Mouse (Mus musculus): ENCODE measurements around the gene Gm11077. TPM values are rescaled to one million over a fixed set of nuclear protein-coding genes. Genes with fewer than 3 reads are reported as not detected.

Gene Gm11077
- polyA plus RNA-seq, 1 experiment from 2014 or later = not detected

- H3K4me3 ChIP-seq (ENCODE audit: low read depth, low read length) = no peak overlapping the region
- no peak overlapping the region for H3K27ac ChIP-seq (ENCODE audit: low read depth)
- 29% methylated on average over 9 of the region's 9 CpGs for WGBS (ENCODE audit: insufficient replicate concordance)
Measured at GRCm38 (mm10) chr6:140766365-140766764, 37.3 kb downstream of the Gm11077 start.

GRCm38 (mm10) chr6:140767237-140767636 is 38.2 kb downstream of the Gm11077 start:
- Histone ChIP-seq H3K36me3 (replicated peaks; ENCODE audit: insufficient read depth, low read length) (no peaks in the 10 kb centered on the region), H3K27me3 (ENCODE audit: insufficient read depth, low read length) (no peaks in the 10 kb centered on the region), H3K9me3 (ENCODE audit: low read length) (no peaks in the 10 kb centered on the region), H3K4me2 (ENCODE audit: low read depth, low read length) (no peak overlapping the region), H3K27ac (ENCODE audit: low read depth) (peak overlapping the region; percentile 75; the same call in 1 of the 2 replicates), H3K4me3 (ENCODE audit: low read depth, low read length) (no peak overlapping the region), H3K9ac (replicated peaks) (no peak overlapping the region), H3K4me1 (ENCODE audit: insufficient read depth) (no peaks in the 10 kb centered on the region)
- 50% methylated on average over 6 of the region's 6 CpGs for WGBS (ENCODE audit: insufficient replicate concordance)
- TF ChIP-seq EP300 (IDR thresholded peaks at IDR 0.05; ENCODE audit: low read depth) = no peak
- no peak for TF ChIP-seq CTCF (IDR thresholded peaks at IDR 0.05; ENCODE audit: low read depth)
- DNase-seq (peak; percentile 33), ATAC-seq (peak; percentile 49; the same call in 1 of the 2 replicates)

More at GRCm38 (mm10) chr6:140766365-140766764, 37.3 kb downstream of the Gm11077 start:
- DNase-seq (peak; percentile 20), ATAC-seq (no peak)
- TF ChIP-seq EP300 (IDR thresholded peaks at IDR 0.05; ENCODE audit: low read depth) (no peak), CTCF (IDR thresholded peaks at IDR 0.05; ENCODE audit: low read depth) (peak; percentile 80)
- Histone ChIP-seq H3K36me3 (replicated peaks; ENCODE audit: insufficient read depth, low read length) (no peaks in the 10 kb centered on the region), H3K9me3 (ENCODE audit: low read length) (no peaks in the 10 kb centered on the region), H3K4me1 (ENCODE audit: insufficient read depth) (no peaks in the 10 kb centered on the region), H3K9ac (replicated peaks) (no peak overlapping the region), H3K27me3 (ENCODE audit: insufficient read depth, low read length) (no peaks in the 10 kb centered on the region), H3K4me2 (ENCODE audit: low read depth, low read length) (no peak overlapping the region)

DNA sequence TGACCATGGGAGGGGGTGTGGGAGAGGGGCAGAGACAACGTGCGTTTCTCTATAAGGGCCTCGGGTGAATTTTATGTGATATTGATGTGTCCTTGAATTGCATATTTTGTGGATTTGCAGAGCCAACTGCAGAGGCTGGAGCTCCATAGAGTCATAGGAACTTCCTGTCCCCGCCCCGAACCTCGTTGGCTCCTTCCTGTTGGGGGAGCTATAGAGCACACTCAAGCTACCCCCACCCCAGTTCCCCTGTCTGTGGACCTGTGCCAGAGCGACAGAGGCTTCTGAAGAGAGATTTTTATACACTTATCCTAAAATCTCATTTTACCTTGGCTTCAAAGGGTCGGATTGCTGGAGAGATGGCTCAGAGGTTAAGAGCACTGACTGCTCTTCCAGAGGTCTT is 39.1 kb downstream of the Gm11077 start:
- Histone ChIP-seq H3K4me1 (ENCODE audit: insufficient read depth) (no peaks in the 10 kb centered on the region), H3K4me2 (ENCODE audit: low read depth, low read length) (no peak overlapping the region), H3K36me3 (replicated peaks; ENCODE audit: insufficient read depth, low read length) (no peaks in the 10 kb centered on the region), H3K4me3 (ENCODE audit: low read depth, low read length) (no peak overlapping the region), H3K27me3 (ENCODE audit: insufficient read depth, low read length) (no peaks in the 10 kb centered on the region), H3K9me3 (ENCODE audit: low read length) (no peaks in the 10 kb centered on the region), H3K27ac (ENCODE audit: low read depth) (no peak overlapping the region), H3K9ac (replicated peaks) (no peak overlapping the region)
- DNase-seq (peak; percentile 19), ATAC-seq (no peak)
- TF ChIP-seq CTCF (IDR thresholded peaks at IDR 0.05; ENCODE audit: low read depth) = no peak; the same call in 1 of the 2 replicates
- no peak for TF ChIP-seq EP300 (IDR thresholded peaks at IDR 0.05; ENCODE audit: low read depth)
- 64% methylated on average over 8 of the region's 8 CpGs for WGBS (ENCODE audit: insufficient replicate concordance)

- no peak overlapping the region for H3K4me2 ChIP-seq (ENCODE audit: low read depth, low read length)
- H3K4me1 ChIP-seq (ENCODE audit: insufficient read depth) = no peaks in the 10 kb centered on the region
- 75% methylated on average over 21 of the region's 21 CpGs for WGBS (ENCODE audit: insufficient replicate concordance)
- ATAC-seq (no peak), DNase-seq (no peak)
- H3K9me3 ChIP-seq (ENCODE audit: low read length) = no peaks in the 10 kb centered on the region
- no peak overlapping the region for H3K4me3 ChIP-seq (ENCODE audit: low read depth, low read length)
- no peaks in the 10 kb centered on the region for H3K27me3 ChIP-seq (ENCODE audit: insufficient read depth, low read length)
- no peak overlapping the region for H3K27ac ChIP-seq (ENCODE audit: low read depth)
- no peaks in the 10 kb centered on the region for H3K36me3 ChIP-seq (replicated peaks; ENCODE audit: insufficient read depth, low read length)
- no peak overlapping the region for H3K9ac ChIP-seq (replicated peaks)
- TF ChIP-seq CTCF (IDR thresholded peaks at IDR 0.05; ENCODE audit: low read depth) (no peak), EP300 (IDR thresholded peaks at IDR 0.05; ENCODE audit: low read depth) (no peak)
Measured at GRCm38 (mm10) chr6:140768859-140769640, 40.0 kb downstream of the Gm11077 start.

DNA sequence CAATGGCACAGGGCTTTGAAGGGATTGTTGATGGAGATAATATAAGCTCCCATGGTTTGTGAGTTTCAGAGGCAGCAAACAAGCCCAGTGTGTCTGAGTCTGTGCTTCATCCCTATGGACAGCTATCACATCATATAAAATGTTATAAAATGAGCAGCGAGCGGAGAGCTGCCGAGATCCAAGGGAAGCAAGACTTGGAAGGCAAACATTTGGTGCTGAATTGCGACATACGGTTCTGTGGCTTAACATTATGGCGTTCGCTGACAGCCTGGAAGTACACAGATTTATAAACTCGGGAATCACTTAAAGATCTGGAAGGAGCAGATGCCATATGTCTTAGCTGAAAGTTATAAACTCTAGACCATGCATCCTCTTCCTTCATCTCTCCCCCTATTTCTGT is 47.2 kb downstream of the Gm11077 start:
- no peak overlapping the region for H3K4me2 ChIP-seq (ENCODE audit: low read depth, low read length)
- no peaks in the 10 kb centered on the region for H3K36me3 ChIP-seq (replicated peaks; ENCODE audit: insufficient read depth, low read length)
- DNase-seq (no peak), ATAC-seq (no peak)
- 84% methylated on average over 8 of the region's 8 CpGs for WGBS (ENCODE audit: insufficient replicate concordance)
- H3K4me1 ChIP-seq (ENCODE audit: insufficient read depth) = no peaks in the 10 kb centered on the region
- no peak overlapping the region for H3K4me3 ChIP-seq (ENCODE audit: low read depth, low read length)
- H3K27ac ChIP-seq (ENCODE audit: low read depth) = no peak overlapping the region
- TF ChIP-seq CTCF (IDR thresholded peaks at IDR 0.05; ENCODE audit: low read depth) = no peak
- H3K27me3 ChIP-seq (ENCODE audit: insufficient read depth, low read length) = no peaks in the 10 kb centered on the region
- H3K9me3 ChIP-seq (ENCODE audit: low read length) = no peaks in the 10 kb centered on the region
- H3K9ac ChIP-seq (replicated peaks) = no peak overlapping the region

DNA sequence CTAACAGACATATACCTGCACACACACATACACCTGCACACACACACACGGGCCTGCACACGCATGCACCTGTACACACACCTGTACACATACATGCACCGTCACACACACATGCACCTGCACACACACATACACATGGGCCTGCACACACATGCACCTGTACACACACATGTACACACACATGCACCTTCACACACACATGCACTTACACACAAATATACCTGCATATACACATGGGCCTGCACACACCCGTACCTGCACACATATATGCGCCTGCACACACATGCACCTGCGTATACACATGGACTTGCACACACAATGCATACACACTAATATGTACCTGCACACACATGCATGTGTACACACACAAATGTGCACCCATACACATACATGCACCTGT is 53.4 kb downstream of the Gm11077 start:
- no peaks in the 10 kb centered on the region for H3K9me3 ChIP-seq (ENCODE audit: low read length)
- TF ChIP-seq CTCF (IDR thresholded peaks at IDR 0.05; ENCODE audit: low read depth) (no peak), EP300 (IDR thresholded peaks at IDR 0.05; ENCODE audit: low read depth) (no peak)
- no peaks in the 10 kb centered on the region for H3K27me3 ChIP-seq (ENCODE audit: insufficient read depth, low read length)
- no peak overlapping the region for H3K9ac ChIP-seq (replicated peaks)
- ATAC-seq (no peak), DNase-seq (no peak)
- no peaks in the 10 kb centered on the region for H3K36me3 ChIP-seq (replicated peaks; ENCODE audit: insufficient read depth, low read length)
- H3K4me2 ChIP-seq (ENCODE audit: low read depth, low read length) = no peak overlapping the region
- H3K4me1 ChIP-seq (ENCODE audit: insufficient read depth) = no peaks in the 10 kb centered on the region
- H3K4me3 ChIP-seq (ENCODE audit: low read depth, low read length) = no peak overlapping the region
- no peak overlapping the region for H3K27ac ChIP-seq (ENCODE audit: low read depth)
- WGBS (ENCODE audit: insufficient replicate concordance) = 88% methylated on average over 6 of the region's 6 CpGs
